Mouse (Mus musculus) layer of hippocampus, adult 11-12 months (tissue): ENCODE results near the gene Lyg1.
"Not testable (repeated sequence)": the region's sequence is repeated elsewhere in the genome, so short reads cannot be mapped to it uniquely, and the experiment has no call there.

Experiments used
- DNase-seq: peaks from one replicate; pipeline ENCODE4 v3.0.0; 2022; ENCODE audit warnings: low spot score

Lyg1 gene

GRCm38 (mm10) chr1:37957659-37958058 is at the start of gene Lyg1:
Gene Lyg1, minus strand, starts transcription at chr1:37957759.
- DNase-seq = no peak

- DNase-seq = no peak
Measured at GRCm38 (mm10) chr1:38006741-38007140, 49.2 kb upstream of the Lyg1 start.

GRCm38 (mm10) chr1:38003046-38003445 is 45.5 kb upstream of the Lyg1 start:
- no peak for DNase-seq

GRCm38 (mm10) chr1:38001956-38002355 is 44.4 kb upstream of the Lyg1 start:
- DNase-seq = no peak

GRCm38 (mm10) chr1:38000844-38001243 is 43.3 kb upstream of the Lyg1 start:
- DNase-seq = no peak

- DNase-seq = no peak
Measured at GRCm38 (mm10) chr1:37999552-37999951, 42.0 kb upstream of the Lyg1 start.

- DNase-seq = no peak
Measured at GRCm38 (mm10) chr1:37998371-37999199, 41.0 kb upstream of the Lyg1 start.

GRCm38 (mm10) chr1:37997867-37998266 is 40.3 kb upstream of the Lyg1 start, which contains the start of the genes Txndc9 and Eif5b:
Gene Txndc9, minus strand, starts transcription at chr1:37997893.
Gene Eif5b, plus strand, starts transcription at chr1:37998010.
- DNase-seq = peak; percentile 96

- peak; percentile 98 for DNase-seq
Measured at GRCm38 (mm10) chr1:37996877-37997484, 39.4 kb upstream of the Lyg1 start.

- DNase-seq = no peak
Measured at GRCm38 (mm10) chr1:37996226-37996625, 38.7 kb upstream of the Lyg1 start.

- no peak for DNase-seq
Measured at GRCm38 (mm10) chr1:37987856-37988255, 30.3 kb upstream of the Lyg1 start.

- DNase-seq = peak; percentile 50
Measured at GRCm38 (mm10) chr1:37985764-37986323, 28.3 kb upstream of the Lyg1 start.

GRCm38 (mm10) chr1:37984326-37984725 is 26.8 kb upstream of the Lyg1 start:
- DNase-seq = no peak

- no peak for DNase-seq
Measured at GRCm38 (mm10) chr1:37977303-37977702, 19.7 kb upstream of the Lyg1 start.

- DNase-seq = not testable (repeated sequence)
Measured at GRCm38 (mm10) chr1:37976666-37977065, 19.1 kb upstream of the Lyg1 start.

- no peak for DNase-seq
Measured at GRCm38 (mm10) chr1:37971520-37971919, 14.0 kb upstream of the Lyg1 start.

- DNase-seq = no peak
Measured at GRCm38 (mm10) chr1:37968746-37969145, 11.2 kb upstream of the Lyg1 start.

- no peak for DNase-seq
Measured at GRCm38 (mm10) chr1:37965571-37965970, 8.0 kb upstream of the Lyg1 start.

- DNase-seq = peak; percentile 19
Measured at GRCm38 (mm10) chr1:37959486-37959885, 1.9 kb upstream of the Lyg1 start.

- no peak for DNase-seq
Measured at GRCm38 (mm10) chr1:37958516-37958915, 957 bp upstream of the Lyg1 start.

- no peak for DNase-seq
Measured at GRCm38 (mm10) chr1:37956690-37957431, 698 bp downstream of the Lyg1 start.

GRCm38 (mm10) chr1:37955251-37955650 is 2.3 kb downstream of the Lyg1 start:
- no peak for DNase-seq
